Mouse (Mus musculus): ENCODE measurements at regions not wholly inside any gene's neighbourhood (a gene's known extent, or its start where the extent isn't known, plus 50 kb on each side); places are given as distances from the start of the nearest gene placed in this dataset.

- Histone ChIP-seq H3K27ac (ENCODE audit: low read depth, low read length) (no peak overlapping the region), H3K36me3 (ENCODE audit: insufficient read depth) (no peaks in the 10 kb centered on the region), H3K4me3 (ENCODE audit: low read depth, low read length) (no peak overlapping the region), H3K4me2 (ENCODE audit: low read depth) (no peak overlapping the region), H3K9me3 (ENCODE audit: low read length) (no peaks in the 10 kb centered on the region), H3K9ac (no peak overlapping the region), H3K4me1 (ENCODE audit: insufficient read depth) (no peaks in the 10 kb centered on the region), H3K27me3 (ENCODE audit: insufficient read depth, low read length) (no peaks in the 10 kb centered on the region)
- 47% methylated on average over 3 of the region's 3 CpGs for WGBS
- ATAC-seq = peak; percentile 76
- no peak for TF ChIP-seq CTCF (IDR thresholded peaks at IDR 0.05; ENCODE audit: low read depth)
- DNase-seq = peak; percentile 51
Observed at GRCm38 (mm10) chr13:47910531-47910910, 350.5 kb upstream of the Id4 start.

- no peak for TF ChIP-seq CTCF (IDR thresholded peaks at IDR 0.05; ENCODE audit: low read depth)
- WGBS = 22% methylated on average over 8 of the region's 8 CpGs
Observed at GRCm38 (mm10) chr13:47916456-47916855, 344.6 kb upstream of the Id4 start.

GRCm38 (mm10) chr13:47917370-47917769, 343.7 kb upstream of the Id4 start:
- Histone ChIP-seq H3K4me3 (ENCODE audit: low read depth, low read length) (no peak overlapping the region), H3K4me1 (ENCODE audit: insufficient read depth) (no peaks in the 10 kb centered on the region), H3K9me3 (ENCODE audit: low read length) (no peaks in the 10 kb centered on the region), H3K4me2 (ENCODE audit: low read depth) (no peak overlapping the region), H3K9ac (no peak overlapping the region), H3K36me3 (ENCODE audit: insufficient read depth) (no peaks in the 10 kb centered on the region), H3K27ac (ENCODE audit: low read depth, low read length) (no peak overlapping the region), H3K27me3 (ENCODE audit: insufficient read depth, low read length) (no peaks in the 10 kb centered on the region)
- TF ChIP-seq CTCF (IDR thresholded peaks at IDR 0.05; ENCODE audit: low read depth) = peak; percentile 47
- 96% methylated on average over 3 of the region's 3 CpGs for WGBS
- DNase-seq (peak; percentile 17), ATAC-seq (no peak)

More at GRCm38 (mm10) chr13:47916456-47916855, 344.6 kb upstream of the Id4 start:
- ATAC-seq (peak; percentile 66; the same call in 1 of the 2 replicates), DNase-seq (peak; percentile 83)
- no peak overlapping the region for H3K9ac ChIP-seq
- no peaks in the 10 kb centered on the region for H3K36me3 ChIP-seq (ENCODE audit: insufficient read depth)
- no peak overlapping the region for H3K4me3 ChIP-seq (ENCODE audit: low read depth, low read length)
- H3K4me1 ChIP-seq (ENCODE audit: insufficient read depth) = no peaks in the 10 kb centered on the region
- H3K27me3 ChIP-seq (ENCODE audit: insufficient read depth, low read length) = no peaks in the 10 kb centered on the region
- H3K9me3 ChIP-seq (ENCODE audit: low read length) = no peaks in the 10 kb centered on the region
- H3K27ac ChIP-seq (ENCODE audit: low read depth, low read length) = no peak overlapping the region
- H3K4me2 ChIP-seq (ENCODE audit: low read depth) = no peak overlapping the region

GRCm38 (mm10) chr13:47921044-47921443, 340.0 kb upstream of the Id4 start:
- ATAC-seq (no peak), DNase-seq (no peak)
- H3K27me3 ChIP-seq (ENCODE audit: insufficient read depth, low read length) = no peaks in the 10 kb centered on the region
- H3K9me3 ChIP-seq (ENCODE audit: low read length) = no peaks in the 10 kb centered on the region
- TF ChIP-seq CTCF (IDR thresholded peaks at IDR 0.05; ENCODE audit: low read depth) = no peak
- no peaks in the 10 kb centered on the region for H3K4me1 ChIP-seq (ENCODE audit: insufficient read depth)
- no peaks in the 10 kb centered on the region for H3K36me3 ChIP-seq (ENCODE audit: insufficient read depth)
- H3K4me2 ChIP-seq (ENCODE audit: low read depth) = no peak overlapping the region
- no peak overlapping the region for H3K9ac ChIP-seq
- WGBS = 25% methylated on average over 5 of the region's 5 CpGs
- H3K4me3 ChIP-seq (ENCODE audit: low read depth, low read length) = no peak overlapping the region
- no peak overlapping the region for H3K27ac ChIP-seq (ENCODE audit: low read depth, low read length)

GRCm38 (mm10) chr13:47940696-47941095, 320.3 kb upstream of the Id4 start:
- no peak overlapping the region for H3K4me3 ChIP-seq (ENCODE audit: low read depth, low read length)
- no peak overlapping the region for H3K27ac ChIP-seq (ENCODE audit: low read depth, low read length)
- ATAC-seq (no peak), DNase-seq (no peak)
- no peaks in the 10 kb centered on the region for H3K9me3 ChIP-seq (ENCODE audit: low read length)
- H3K4me1 ChIP-seq (ENCODE audit: insufficient read depth) = no peaks in the 10 kb centered on the region
- no peaks in the 10 kb centered on the region for H3K27me3 ChIP-seq (ENCODE audit: insufficient read depth, low read length)
- no peaks in the 10 kb centered on the region for H3K36me3 ChIP-seq (ENCODE audit: insufficient read depth)
- TF ChIP-seq CTCF (IDR thresholded peaks at IDR 0.05; ENCODE audit: low read depth) = no peak
- no peak overlapping the region for H3K4me2 ChIP-seq (ENCODE audit: low read depth)
- WGBS = 89% methylated on average over 2 of the region's 2 CpGs
- no peak overlapping the region for H3K9ac ChIP-seq

- Histone ChIP-seq H3K27ac (ENCODE audit: low read depth, low read length) (no peak overlapping the region), H3K9ac (no peak overlapping the region), H3K36me3 (ENCODE audit: insufficient read depth) (no peaks in the 10 kb centered on the region), H3K9me3 (ENCODE audit: low read length) (no peaks in the 10 kb centered on the region), H3K4me3 (ENCODE audit: low read depth, low read length) (0 out of 2 replicates have a peak overlapping the region, but pooled peaks have one; percentile 2), H3K27me3 (ENCODE audit: insufficient read depth, low read length) (no peaks in the 10 kb centered on the region), H3K4me1 (ENCODE audit: insufficient read depth) (no peaks in the 10 kb centered on the region), H3K4me2 (ENCODE audit: low read depth) (peak overlapping the region; percentile 33)
- TF ChIP-seq CTCF (IDR thresholded peaks at IDR 0.05; ENCODE audit: low read depth) = no peak
- ATAC-seq (peak; percentile 74; the same call in 1 of the 2 replicates), DNase-seq (peak; percentile 76)
- 5% methylated on average over 8 of the region's 8 CpGs for WGBS
Observed at GRCm38 (mm10) chr13:47942368-47942787, 318.6 kb upstream of the Id4 start.

GRCm38 (mm10) chr13:47943645-47944044, 317.4 kb upstream of the Id4 start:
- Histone ChIP-seq H3K27me3 (ENCODE audit: insufficient read depth, low read length) (no peaks in the 10 kb centered on the region), H3K27ac (ENCODE audit: low read depth, low read length) (no peak overlapping the region), H3K9me3 (ENCODE audit: low read length) (no peaks in the 10 kb centered on the region), H3K36me3 (ENCODE audit: insufficient read depth) (no peaks in the 10 kb centered on the region), H3K4me3 (ENCODE audit: low read depth, low read length) (no peak overlapping the region), H3K4me1 (ENCODE audit: insufficient read depth) (no peaks in the 10 kb centered on the region), H3K9ac (no peak overlapping the region), H3K4me2 (ENCODE audit: low read depth) (no peak overlapping the region)
- no peak for TF ChIP-seq CTCF (IDR thresholded peaks at IDR 0.05; ENCODE audit: low read depth)
- 58% methylated on average over 5 of the region's 5 CpGs for WGBS
- ATAC-seq (no peak), DNase-seq (no peak)

All from forebrain, postnatal 0 days (tissue).